Mouse (Mus musculus) ES-E14 (cell line): Measurements from ENCODE around the gene Pinlyp.

Experiments used
- CHD2 ChIP-seq: IDR thresholded peaks from 2 replicates; pipeline ENCODE4 v1.6.1; 2014; ENCODE audit warnings: mild to moderate bottlenecking, low read depth, low read length, inconsistent platforms
- MAFK ChIP-seq: IDR thresholded peaks from 2 replicates; pipeline ENCODE4 v1.6.1; 2014; ENCODE audit warnings: mild to moderate bottlenecking, low read depth, low read length, inconsistent platforms; ENCODE audit not compliant: insufficient read depth

DNA sequence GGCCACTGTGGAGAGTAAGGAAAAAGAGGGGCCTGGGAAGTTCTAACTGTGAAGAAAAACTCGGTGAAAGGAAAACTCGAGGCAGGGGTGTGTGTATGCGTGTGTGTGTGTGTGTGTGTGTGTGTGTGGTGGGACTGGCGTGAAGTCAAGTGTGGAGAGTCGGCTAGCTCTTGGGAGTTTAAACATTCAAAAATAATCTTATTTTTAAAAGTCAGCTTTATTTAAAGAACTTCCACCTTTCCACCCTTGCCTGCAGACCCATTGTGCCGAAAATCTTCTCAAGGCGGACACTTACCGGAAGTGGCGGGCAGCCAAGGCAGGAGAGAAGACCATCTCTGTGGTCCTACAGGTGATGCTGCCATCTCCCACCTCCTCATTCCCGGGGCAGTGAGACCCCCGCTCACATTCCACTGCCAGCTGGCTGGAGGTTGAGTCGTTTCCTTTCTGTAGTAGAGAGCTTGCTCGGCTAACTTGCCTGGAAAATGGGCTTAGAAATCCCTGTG, 1.7 kb upstream of the Pinlyp start:
- TF ChIP-seq MAFK (no peak), CHD2 (no peak)
